Mouse (Mus musculus) ES-E14 (cell line): ENCODE data around the gene Rap1gds1. TPM values are rescaled to one million over a fixed set of nuclear protein-coding genes. Genes with fewer than 3 reads are reported as not detected.

ENCODE experiments used
- DNase-seq: peaks from one replicate; pipeline ENCODE4 v3.0.0-alpha.2; 2013; ENCODE audit warnings: low read depth, low spot score
- H3K27ac ChIP-seq: 2 replicates; pipeline ENCODE4 v1.5.1; 2012; ENCODE audit warnings: low read depth, mild to moderate bottlenecking, low read length, moderate library complexity, mixed read lengths; ENCODE audit not compliant: poor library complexity, insufficient read depth, severe bottlenecking
- H3K36me3 ChIP-seq: 2 replicates; pipeline ENCODE4 v1.6.1; 2012; ENCODE audit warnings: mild to moderate bottlenecking, low read length, moderate library complexity, mixed read lengths; ENCODE audit not compliant: control insufficient read depth, poor library complexity, insufficient read depth, severe bottlenecking
- H3K4me1 ChIP-seq, 2 experiments: fragments of 150-350 bp in 1 of 2; sonication (generic) in 1 of 2; 2 replicates each; pipeline ENCODE4 v1.6.1; 2012; ENCODE audit warnings: low read length in 2 of 2, mild to moderate bottlenecking in 1 of 2, mixed read lengths in 1 of 2; ENCODE audit not compliant: control insufficient read depth in 2 of 2, insufficient read depth in 2 of 2, poor library complexity in 1 of 2
- H3K4me3 ChIP-seq, 2 experiments: fragments of 150-350 bp in 1 of 2; sonication (generic) in 1 of 2; 2 replicates each; pipeline ENCODE4 v1.5.1; 2012; ENCODE audit warnings: low read length in 2 of 2, low read depth in 1 of 2, mild to moderate bottlenecking in 1 of 2, mixed read lengths in 1 of 2; ENCODE audit not compliant: insufficient read depth in 1 of 2, poor library complexity in 1 of 2, severe bottlenecking in 1 of 2
- H3K9ac ChIP-seq: 2 replicates; pipeline ENCODE4 v1.6.1; 2012; ENCODE audit warnings: low read depth, mild to moderate bottlenecking, low read length, mixed read lengths; ENCODE audit not compliant: poor library complexity, insufficient read depth, severe bottlenecking
- H3K9me3 ChIP-seq: fragments of 150-350 bp; sonication (generic); 2 replicates; pipeline ENCODE4 v1.6.1; 2012; ENCODE audit warnings: low read depth, mild to moderate bottlenecking, low read length; ENCODE audit not compliant: control insufficient read depth, insufficient read depth
- CHD2 ChIP-seq: IDR thresholded peaks from 2 replicates; pipeline ENCODE4 v1.6.1; 2014; ENCODE audit warnings: mild to moderate bottlenecking, low read depth, low read length, inconsistent platforms
- HCFC1 ChIP-seq: IDR thresholded peaks from 2 replicates; pipeline ENCODE4 v1.6.1; 2012; ENCODE audit warnings: low read length, inconsistent platforms, borderline replicate concordance; ENCODE audit not compliant: insufficient read depth
- MAFK ChIP-seq: IDR thresholded peaks from 2 replicates; pipeline ENCODE4 v1.6.1; 2014; ENCODE audit warnings: mild to moderate bottlenecking, low read depth, low read length, inconsistent platforms; ENCODE audit not compliant: insufficient read depth
- ZC3H11A ChIP-seq: IDR thresholded peaks from 2 replicates; pipeline ENCODE4 v1.6.1; 2012; ENCODE audit warnings: low read depth, mild to moderate bottlenecking, inconsistent platforms, low read length, borderline replicate concordance
- ZNF384 ChIP-seq: IDR thresholded peaks from 2 replicates; pipeline ENCODE4 v1.6.1; 2012; ENCODE audit warnings: low read depth, low read length, inconsistent platforms
- in situ Hi-C, 2 experiments: fragments of 600-800 bp; cut with MboI; formaldehyde crosslinking; loops; one replicate each; pipeline ENCODE4 v1.15.1; 2025; ENCODE audit warnings: low sequenced_read_pairs in 2 of 2, inconsistent platforms in 1 of 2; ENCODE audit not compliant: unreplicated experiment in 2 of 2
- total RNA-seq: library from RNA; depleted of rRNA; stranded (reverse); fragments of 300-350 nt; gene quantifications from 2 replicates; pipeline ENCODE4 v1.2.3, GENCODE M21; 2012

Gene Rap1gds1
- total RNA-seq, 1 experiment: 21.9 TPM

- Histone ChIP-seq H3K4me3 (no peak overlapping the region), H3K9ac (no peak overlapping the region), H3K9me3 (no peaks in the 10 kb centered on the region), H3K4me1 (0 out of 4 replicates have a peak, but pooled peaks cover 0 to 2% of the 10 kb centered on the region in 2 experiments), H3K27ac (no peak overlapping the region), H3K36me3 (no peaks in the 10 kb centered on the region)
- in situ Hi-C loops: no loop called here
- no peak for DNase-seq
- no peak for TF ChIP-seq CHD2
- no peak for TF ChIP-seq ZC3H11A
- TF ChIP-seq HCFC1: no peak
- TF ChIP-seq MAFK: no peak
- TF ChIP-seq ZNF384: no peak
Measured at GRCm38 (mm10) chr3:139069539-139069938, 5.5 kb downstream of the Rap1gds1 start.

- H3K9me3 ChIP-seq: no peaks in the 10 kb centered on the region
- H3K27ac ChIP-seq: no peak overlapping the region
- no peak overlapping the region for H3K9ac ChIP-seq
- peaks cover 3% of the 10 kb centered on the region; the same call in 1 of the 2 replicates for H3K36me3 ChIP-seq
- in situ Hi-C loops: no loop called here
- TF ChIP-seq MAFK (no peak), ZC3H11A (no peak), HCFC1 (no peak)
- DNase-seq: no peak
- no peaks in the 10 kb centered on the region for H3K4me1 ChIP-seq
- no peak overlapping the region for H3K4me3 ChIP-seq
Measured at GRCm38 (mm10) chr3:139064076-139064475, 10.9 kb downstream of the Rap1gds1 start.

GRCm38 (mm10) chr3:139062088-139062487, 12.9 kb downstream of the Rap1gds1 start:
- H3K4me3 ChIP-seq: no peak overlapping the region
- no peak for TF ChIP-seq ZNF384
- TF ChIP-seq ZC3H11A: no peak
- no peak for TF ChIP-seq HCFC1
- no peak for TF ChIP-seq MAFK
- no peak for TF ChIP-seq CHD2
- H3K9ac ChIP-seq: no peak overlapping the region
- H3K27ac ChIP-seq: no peak overlapping the region
- H3K9me3 ChIP-seq: no peaks in the 10 kb centered on the region
- H3K4me1 ChIP-seq: no peaks in the 10 kb centered on the region
- in situ Hi-C loops: no loop called here
- DNase-seq: no peak
- peaks cover 3% of the 10 kb centered on the region; the same call in 1 of the 2 replicates for H3K36me3 ChIP-seq

- in situ Hi-C loops: no loop called here
- Histone ChIP-seq H3K36me3 (peaks cover 2% of the 10 kb centered on the region; the same call in 1 of the 2 replicates), H3K9me3 (no peaks in the 10 kb centered on the region), H3K4me1 (no peaks in the 10 kb centered on the region), H3K4me3 (no peak overlapping the region), H3K9ac (no peak overlapping the region), H3K27ac (no peak overlapping the region)
- TF ChIP-seq HCFC1 (no peak), CHD2 (no peak), ZNF384 (no peak), ZC3H11A (no peak), MAFK (no peak)
- no peak for DNase-seq
Measured at GRCm38 (mm10) chr3:139048701-139049622, 26.0 kb downstream of the Rap1gds1 start.
